Mouse (Mus musculus) heart, postnatal 0 days (tissue): ENCODE data around the gene 4930432K21Rik.

Source experiments
- CTCF ChIP-seq: IDR thresholded peaks from 2 replicates; pipeline ENCODE4 v1.5.1; 2016; ENCODE audit warnings: antibody characterized with exemption, control low read depth, low read depth
- EP300 ChIP-seq: IDR thresholded peaks from 2 replicates; pipeline ENCODE4 v1.6.1; 2016; ENCODE audit warnings: antibody characterized with exemption, low read depth

- no peak for TF ChIP-seq CTCF
- TF ChIP-seq EP300: no peak
Observed at GRCm38 (mm10) chr8:84147324-84147766, 480 bp upstream of the 4930432K21Rik start.
